Mouse (Mus musculus) neural tube, embryonic 11.5 days (tissue): ENCODE measurements around the gene Lcn12. TPM values are rescaled to one million over a fixed set of nuclear protein-coding genes. Genes with fewer than 3 reads are reported as not detected.

Experiments used
- ATAC-seq: fragments of 200-750 bp; cut with Nextera tagmentation; 2 replicates; pipeline ENCODE4 v1.8.0; 2017; ENCODE audit warnings: moderate number of reproducible peaks, mild to moderate bottlenecking, moderate TSS enrichment, moderate library complexity; ENCODE audit not compliant: insufficient read depth, low FRiP score, low TSS enrichment
- DNase-seq: peaks from one replicate; pipeline ENCODE4 v3.0.0-alpha.2; 2015; ENCODE audit warnings: low spot score
- H3K27ac ChIP-seq: fragments of 300-500 bp; sonication (generic); 2 replicates; pipeline ENCODE4 v1.5.1; 2014; ENCODE audit warnings: low read depth, mild to moderate bottlenecking, low read length
- H3K27me3 ChIP-seq: fragments of 300-500 bp; sonication (generic); 2 replicates; pipeline ENCODE4 v1.6.1; 2014; ENCODE audit warnings: mild to moderate bottlenecking, low read length, mixed read lengths; ENCODE audit not compliant: control insufficient read depth, insufficient read depth
- H3K36me3 ChIP-seq: fragments of 300-500 bp; sonication (generic); 2 replicates; pipeline ENCODE4 v1.6.1; 2014; ENCODE audit warnings: mild to moderate bottlenecking, low read length, moderate library complexity, mixed read lengths; ENCODE audit not compliant: control insufficient read depth, insufficient read depth
- H3K4me1 ChIP-seq: fragments of 300-500 bp; sonication (generic); 2 replicates; pipeline ENCODE4 v1.6.1; 2014; ENCODE audit warnings: low read length, mixed read lengths; ENCODE audit not compliant: control insufficient read depth, insufficient read depth
- H3K4me2 ChIP-seq: fragments of 300-500 bp; sonication (generic); 2 replicates; pipeline ENCODE4 v1.6.1; 2014; ENCODE audit warnings: low read depth, mild to moderate bottlenecking, moderate library complexity
- H3K4me3 ChIP-seq: fragments of 300-500 bp; sonication (generic); 2 replicates; pipeline ENCODE4 v1.5.1; 2014; ENCODE audit warnings: low read depth, low read length
- H3K9ac ChIP-seq: fragments of 300-500 bp; sonication (generic); 2 replicates; pipeline ENCODE4 v1.6.1; 2014; ENCODE audit warnings: mild to moderate bottlenecking, low read length
- H3K9me3 ChIP-seq: fragments of 300-500 bp; sonication (generic); 2 replicates; pipeline ENCODE4 v1.6.1; 2016; ENCODE audit warnings: low read length; ENCODE audit not compliant: control insufficient read depth
- WGBS: fragments of 180-500 bp; shearing (Covaris S2); extraction: QIAGEN DNeasy Blood & Tissue Kit; methylation state at CpG from one replicate; pipeline ENCODE4 v1.1.7; 2014; 5-methylcytosine and 5-hydroxymethylcytosine counted together
- polyA plus RNA-seq: library from polyadenylated mRNA; unstranded; fragments of >200 nt; fragmentation: Nextera tagmentation; extraction: Ambion mirVana; gene quantifications from 2 replicates; pipeline ENCODE4 v1.2.1, GENCODE M21; 2014

The Lcn12 gene
- polyA plus RNA-seq, 1 experiment from 2014 or later, result not detected

GRCm38 (mm10) chr2:25482969-25483368 lies 10.7 kb downstream of the Lcn12 start:
- Histone ChIP-seq H3K36me3 (no peaks in the 10 kb centered on the region), H3K27me3 (no peaks in the 10 kb centered on the region), H3K4me2 (no peak overlapping the region), H3K9me3 (no peaks in the 10 kb centered on the region), H3K4me3 (no peak overlapping the region), H3K4me1 (no peaks in the 10 kb centered on the region), H3K9ac (no peak overlapping the region), H3K27ac (no peak overlapping the region)
- 23% methylated on average over 7 of the region's 7 CpGs for WGBS
- DNase-seq (peak; percentile 31), ATAC-seq (no peak)

- Histone ChIP-seq H3K27me3 (no peaks in the 10 kb centered on the region), H3K9ac (no peak overlapping the region), H3K27ac (no peak overlapping the region), H3K4me2 (no peak overlapping the region), H3K36me3 (no peaks in the 10 kb centered on the region), H3K4me1 (no peaks in the 10 kb centered on the region), H3K9me3 (no peaks in the 10 kb centered on the region), H3K4me3 (no peak overlapping the region)
- ATAC-seq (no peak), DNase-seq (no peak)
- 86% methylated on average over 1 of the region's 1 CpGs for WGBS
Measured at GRCm38 (mm10) chr2:25480541-25480940, 13.2 kb downstream of the Lcn12 start.

GRCm38 (mm10) chr2:25479551-25480311 lies 14.0 kb downstream of the Lcn12 start:
- no peaks in the 10 kb centered on the region for H3K36me3 ChIP-seq
- 66% methylated on average over 10 of the region's 10 CpGs for WGBS

DNA sequence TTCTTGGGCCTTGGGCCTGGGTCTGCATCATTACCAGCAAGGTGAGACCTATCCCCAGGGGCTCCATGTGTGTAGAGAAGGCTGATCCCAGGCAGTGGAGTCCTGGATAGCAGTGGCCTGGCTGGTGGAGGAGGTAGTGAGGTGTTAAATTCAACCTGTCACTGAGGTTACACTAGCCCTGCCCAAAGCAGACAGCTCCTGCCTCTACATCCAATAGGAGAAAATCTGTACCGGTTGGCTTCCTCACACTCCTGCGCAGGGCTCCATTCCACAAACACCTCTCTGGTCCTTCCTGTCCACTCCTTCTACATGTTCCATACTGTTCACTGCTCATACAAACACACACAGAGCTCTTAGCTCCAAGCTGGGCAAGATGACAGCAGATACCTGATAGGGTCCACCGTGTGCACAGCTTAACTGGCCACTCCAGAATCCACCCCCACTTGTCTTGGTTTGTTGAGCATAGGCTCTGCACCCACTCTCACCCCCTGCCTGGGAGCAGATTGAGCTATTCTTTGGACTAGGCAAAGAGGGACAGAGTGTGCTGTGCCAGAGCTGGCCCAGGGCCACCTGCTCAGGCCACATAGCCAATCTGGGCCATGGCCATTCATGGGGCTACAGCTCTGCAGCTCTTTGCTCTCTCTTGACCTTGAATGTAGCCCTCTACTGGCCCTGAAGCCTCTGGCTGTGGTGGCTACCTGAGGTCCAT lies 15.6 kb downstream of the Lcn12 start:
- Histone ChIP-seq H3K9ac (no peak overlapping the region), H3K27me3 (no peaks in the 10 kb centered on the region), H3K4me2 (no peak overlapping the region), H3K27ac (no peak overlapping the region), H3K9me3 (no peaks in the 10 kb centered on the region), H3K36me3 (no peaks in the 10 kb centered on the region), H3K4me3 (no peak overlapping the region), H3K4me1 (no peaks in the 10 kb centered on the region)
- DNase-seq, result no peak
- no peak for ATAC-seq
- 88% methylated on average over 3 of the region's 3 CpGs for WGBS

More at GRCm38 (mm10) chr2:25479551-25480311, 14.0 kb downstream of the Lcn12 start:
- ATAC-seq, result no peak
- no peaks in the 10 kb centered on the region for H3K27me3 ChIP-seq
- H3K27ac ChIP-seq, result no peak overlapping the region
- H3K4me2 ChIP-seq, result no peak overlapping the region
- no peak overlapping the region for H3K4me3 ChIP-seq
- DNase-seq, result no peak
- H3K9ac ChIP-seq, result no peak overlapping the region
- H3K4me1 ChIP-seq, result no peaks in the 10 kb centered on the region
- H3K9me3 ChIP-seq, result no peaks in the 10 kb centered on the region

DNA sequence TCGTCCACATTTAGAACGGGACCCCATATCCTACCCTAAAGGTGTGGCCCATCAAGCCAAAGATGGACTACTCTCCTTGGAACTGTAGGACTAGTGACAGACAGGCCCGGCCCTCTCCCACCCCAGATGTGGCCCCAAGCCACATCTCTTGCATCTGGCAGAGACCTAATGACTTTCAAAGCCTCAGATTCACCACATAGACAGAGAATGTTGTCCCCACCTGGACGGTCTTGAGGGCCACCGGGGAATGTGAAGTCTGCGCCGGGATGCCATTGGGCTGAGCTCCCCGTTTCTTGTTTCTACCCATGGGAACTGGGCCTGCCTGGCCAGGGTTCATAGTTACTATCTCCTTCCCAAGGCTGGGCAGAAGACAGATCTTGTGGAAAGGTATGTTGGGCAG lies 16.2 kb downstream of the Lcn12 start:
- 88% methylated on average over 8 of the region's 8 CpGs for WGBS
- Histone ChIP-seq H3K27me3 (no peaks in the 10 kb centered on the region), H3K36me3 (no peaks in the 10 kb centered on the region), H3K9ac (no peak overlapping the region), H3K27ac (no peak overlapping the region), H3K4me1 (no peaks in the 10 kb centered on the region), H3K4me2 (no peak overlapping the region), H3K9me3 (no peaks in the 10 kb centered on the region), H3K4me3 (no peak overlapping the region)
- DNase-seq (no peak), ATAC-seq (no peak)

- Histone ChIP-seq H3K9ac (no peak overlapping the region), H3K36me3 (no peaks in the 10 kb centered on the region), H3K4me1 (no peaks in the 10 kb centered on the region), H3K4me3 (no peak overlapping the region), H3K4me2 (no peak overlapping the region), H3K27ac (no peak overlapping the region), H3K9me3 (no peaks in the 10 kb centered on the region), H3K27me3 (no peaks in the 10 kb centered on the region)
- ATAC-seq (no peak), DNase-seq (no peak)
- WGBS, result 78% methylated on average over 2 of the region's 2 CpGs
Measured at GRCm38 (mm10) chr2:25472550-25472949, 21.2 kb downstream of the Lcn12 start.

GRCm38 (mm10) chr2:25469969-25470368 lies 23.7 kb downstream of the Lcn12 start, which contains the start of gene Ptgds:
Ptgds (minus strand) TSS chr2:25470046.
- H3K4me2 ChIP-seq, result no peak within 1 kb of the TSS
- no peaks in the 10 kb centered on the region for H3K27me3 ChIP-seq
- no peaks in the 10 kb centered on the region for H3K9me3 ChIP-seq
- WGBS, result 74% methylated on average over 6 of the region's 6 CpGs
- no peaks in the 10 kb centered on the region; the same call in 1 of the 2 replicates for H3K36me3 ChIP-seq
- no peaks in the 10 kb centered on the region for H3K4me1 ChIP-seq
- no peak within 1 kb of the TSS for H3K27ac ChIP-seq
- ATAC-seq, result no peak
- DNase-seq, result no peak
- no peak within 1 kb of the TSS for H3K9ac ChIP-seq
- no peak within 1 kb of the TSS for H3K4me3 ChIP-seq

- no peak overlapping the region for H3K4me3 ChIP-seq
- no peak for ATAC-seq
- H3K27ac ChIP-seq, result no peak overlapping the region
- no peaks in the 10 kb centered on the region for H3K27me3 ChIP-seq
- no peak overlapping the region for H3K4me2 ChIP-seq
- no peak overlapping the region for H3K9ac ChIP-seq
- WGBS, result 85% methylated on average over 10 of the region's 10 CpGs
- no peaks in the 10 kb centered on the region for H3K4me1 ChIP-seq
- DNase-seq, result no peak
- H3K9me3 ChIP-seq, result no peaks in the 10 kb centered on the region
- no peaks in the 10 kb centered on the region; the same call in 1 of the 2 replicates for H3K36me3 ChIP-seq
Measured at GRCm38 (mm10) chr2:25468962-25469915, 24.5 kb downstream of the Lcn12 start.
